Mouse (Mus musculus) T-helper 2 cell (primary cell): ENCODE results near the gene Gnai1.

ENCODE experiments used
- in situ Hi-C: fragments of 300-600 bp; cut with MboI, MseI; formaldehyde crosslinking; loops from one replicate; pipeline ENCODE4 v1.15.1; 2025; ENCODE audit warnings: high pct_unique_total_duplicates

The Gnai1 gene

DNA sequence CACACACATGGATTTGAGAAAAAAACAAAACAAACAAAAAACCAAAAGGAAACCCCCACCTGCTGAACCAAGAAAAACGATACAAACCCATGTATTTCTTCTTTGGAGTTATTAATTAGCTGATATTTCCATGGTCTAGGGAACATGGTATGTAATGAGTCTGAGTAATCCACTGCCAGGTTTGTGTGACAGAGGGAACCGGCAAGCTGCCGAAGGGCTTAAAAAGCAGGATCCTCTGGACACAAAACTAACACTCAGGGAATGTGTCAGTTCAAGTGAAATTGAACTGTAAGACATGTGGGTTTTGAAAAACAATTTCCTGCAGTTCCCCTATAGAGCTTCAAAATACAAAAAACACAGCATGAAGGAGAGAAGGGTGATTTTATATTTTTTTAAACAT is 72.1 kb downstream of the Gnai1 start:
- in situ Hi-C loops = no loop called here

DNA sequence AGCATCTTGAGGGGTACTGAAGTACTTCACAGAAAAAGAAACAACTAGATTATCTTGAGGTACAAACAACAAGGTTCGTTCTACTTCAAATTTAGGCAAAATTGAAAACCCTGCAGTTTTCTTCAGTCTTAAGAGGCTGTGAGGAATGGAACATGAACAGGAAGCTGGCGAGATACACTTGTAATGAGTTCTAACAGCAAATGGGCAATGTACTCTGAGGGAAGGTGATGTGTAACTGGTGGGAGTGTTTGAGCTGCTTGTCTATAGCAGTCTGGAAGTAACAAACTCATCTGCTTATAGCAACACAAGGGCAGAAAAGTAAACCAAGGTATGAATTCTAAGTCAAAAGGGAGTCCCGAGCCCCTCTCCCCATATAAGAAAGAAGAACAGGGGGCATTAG is 78.1 kb downstream of the Gnai1 start:
- in situ Hi-C loops = no loop called here

DNA sequence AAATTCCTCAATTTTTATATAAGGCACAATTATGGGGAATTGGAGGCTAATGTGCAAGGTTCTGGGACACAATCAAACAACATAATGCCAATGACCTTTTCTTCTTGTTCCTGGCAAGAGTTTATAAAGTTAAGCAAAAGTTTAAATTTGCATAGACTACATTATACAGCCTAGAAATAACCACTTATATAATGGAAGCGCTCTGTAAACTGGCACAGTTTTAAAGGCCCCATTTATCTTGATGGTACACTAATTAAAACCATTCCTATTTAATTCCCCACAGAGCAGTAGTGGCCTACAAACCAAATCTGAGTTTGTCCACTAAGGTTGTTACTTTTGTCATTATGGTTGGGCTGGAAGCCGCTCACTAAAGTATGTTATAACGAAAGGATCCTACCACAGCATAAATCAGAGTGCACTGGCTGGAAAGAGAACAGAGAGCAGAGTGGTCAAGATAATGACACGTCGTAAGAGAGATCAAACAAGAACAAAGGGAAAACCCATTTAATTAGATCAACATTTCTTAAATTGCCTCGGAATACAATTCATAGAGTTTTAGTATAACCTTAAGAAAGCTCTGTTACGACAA is 85.7 kb downstream of the Gnai1 start:
- in situ Hi-C loops = no loop called here

- in situ Hi-C loops = no loop called here
These were observed 86.6 kb downstream of the Gnai1 start for GRCm38 (mm10) chr5:18273291-18274284.

GRCm38 (mm10) chr5:18250379-18251017 is 109.7 kb downstream of the Gnai1 start:
- in situ Hi-C loops = no loop called here

DNA sequence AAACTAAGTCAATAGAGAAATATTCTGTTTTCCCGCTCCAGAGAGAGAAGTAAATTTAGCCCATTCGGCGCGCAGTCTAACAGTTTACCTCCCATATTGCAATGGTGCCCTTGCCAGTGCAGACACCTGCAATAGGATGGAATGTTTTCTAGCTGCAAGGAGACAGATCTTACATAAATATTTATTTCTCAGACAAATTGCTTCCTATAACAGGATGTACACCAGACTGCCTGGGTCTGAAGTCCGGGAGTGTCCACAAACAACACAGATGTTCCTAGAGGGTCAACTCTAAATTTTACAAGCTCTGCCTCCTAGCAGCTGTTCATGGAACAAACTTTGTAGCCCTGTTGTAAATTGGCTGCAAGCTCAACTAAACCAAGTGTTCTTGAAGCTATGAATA is 111.0 kb downstream of the Gnai1 start:
- in situ Hi-C loops = no loop called here

DNA sequence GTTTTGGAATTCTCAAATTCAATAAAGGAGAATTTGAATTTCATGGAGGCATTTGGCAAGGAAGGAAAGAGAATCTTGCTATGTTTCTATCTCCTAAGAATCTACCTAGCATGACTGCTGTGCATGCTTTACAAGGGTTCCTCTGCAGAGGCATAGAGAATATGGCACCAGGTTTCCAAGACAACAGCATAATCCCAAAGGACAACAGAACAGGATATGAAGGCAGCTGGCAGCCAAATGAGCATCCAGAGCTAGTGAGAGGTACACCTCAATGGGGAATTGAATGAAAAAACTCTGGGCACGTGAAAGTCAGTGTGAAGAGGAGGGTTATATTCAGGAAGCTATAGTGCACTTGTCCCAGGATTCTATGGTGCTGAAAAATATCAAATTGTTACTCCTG is 130.8 kb downstream of the Gnai1 start:
- in situ Hi-C loops = no loop called here

GRCm38 (mm10) chr5:18228866-18229265 is 131.3 kb downstream of the Gnai1 start:
- in situ Hi-C loops = no loop called here

GRCm38 (mm10) chr5:18220873-18221272 is 139.3 kb downstream of the Gnai1 start:
- in situ Hi-C loops = no loop called here

DNA sequence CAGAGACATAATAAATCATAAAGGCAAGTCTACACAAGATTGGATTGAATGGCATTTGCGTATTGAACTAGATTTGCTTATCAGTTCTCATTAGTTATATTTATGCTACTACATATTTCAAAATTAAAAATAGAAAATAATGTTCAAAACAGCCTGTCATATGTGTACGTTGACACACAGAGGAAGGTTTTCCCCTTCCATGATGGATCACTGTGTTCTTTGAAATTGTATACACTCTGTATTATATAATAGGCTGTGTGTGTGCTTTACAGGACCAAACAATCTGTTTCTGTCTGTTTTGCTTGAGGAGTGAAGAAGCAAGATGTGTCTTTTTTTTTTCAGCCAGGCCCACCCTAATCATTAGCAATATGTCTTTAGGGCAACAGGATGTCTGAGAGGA is 141.9 kb downstream of the Gnai1 start:
- in situ Hi-C loops = no loop called here

- in situ Hi-C loops = no loop called here
These were observed 142.3 kb downstream of the Gnai1 start for GRCm38 (mm10) chr5:18217856-18218255.
